Mouse (Mus musculus): ENCODE measurements around the gene Bcat2. TPM values are rescaled to one million over a fixed set of nuclear protein-coding genes. Genes with fewer than 3 reads are reported as not detected.

Gene Bcat2
- polyA plus RNA-seq, 2 experiments = 35.9 to 40.6 TPM

DNA sequence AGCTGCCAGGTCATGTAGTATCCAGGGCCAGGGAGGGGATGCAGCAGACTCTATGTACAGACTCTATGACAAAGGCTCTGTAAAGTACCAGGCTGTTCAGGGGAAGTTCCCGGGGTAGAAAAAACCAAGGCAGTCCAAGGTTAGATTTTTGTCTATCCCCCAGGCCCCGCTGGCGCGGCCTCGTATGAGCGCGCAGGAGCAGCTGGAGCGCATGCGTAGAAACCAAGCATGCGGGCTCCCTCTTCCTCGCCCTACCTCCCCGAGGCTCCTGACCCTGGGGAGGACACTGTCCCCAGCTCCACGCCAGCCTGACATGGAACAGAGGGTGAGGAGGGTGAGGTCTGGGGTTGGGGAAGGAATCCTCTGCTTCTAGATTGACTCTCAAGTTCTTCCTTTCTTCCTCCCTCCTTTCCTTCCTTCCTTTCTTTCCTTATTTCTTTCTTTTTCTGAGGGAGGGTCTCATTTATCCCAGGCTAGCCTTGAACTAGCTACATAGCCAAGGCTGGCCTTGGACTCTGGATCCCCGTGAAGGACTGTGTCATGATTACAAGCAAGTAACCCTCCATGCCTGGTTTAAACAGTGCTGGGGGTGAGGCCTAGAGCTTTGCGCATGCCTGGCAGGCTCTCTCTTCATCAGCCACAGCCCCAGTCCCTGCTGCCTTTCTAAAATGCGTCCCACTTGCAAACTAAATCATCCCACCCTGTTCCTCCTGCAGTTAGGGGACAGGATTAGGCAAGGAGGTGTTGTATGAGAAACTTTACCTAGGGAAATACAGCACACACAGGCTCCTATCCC, 20.1 kb upstream of the Bcat2 start:
- DNase-seq (ENCODE audit: low read depth in 3 of 3, low spot score in 3 of 3) (no peak), ATAC-seq (ENCODE audit: insufficient read depth) (no peak)
- H3K36me3 ChIP-seq (replicated peaks; ENCODE audit: control insufficient read depth, insufficient read depth, low read depth) = no peaks in the 10 kb centered on the region
- H3K27me3 ChIP-seq (ENCODE audit: control insufficient read depth, insufficient read depth, low read length) = no peaks in the 10 kb centered on the region
- H3K4me1 ChIP-seq (replicated peaks; ENCODE audit: control insufficient read depth in 2 of 2, insufficient read depth in 2 of 2, low read length in 1 of 2) = no peaks in the 10 kb centered on the region
- TF ChIP-seq CTCF (IDR thresholded peaks at IDR 0.05; ENCODE audit: low read depth) (no peak), EP300 (IDR thresholded peaks at IDR 0.05; ENCODE audit: low read depth) (no peak)
- no peak overlapping the region for H3K4me3 ChIP-seq (ENCODE audit: insufficient read depth in 1 of 2, low read depth in 2 of 2, low read length in 2 of 2)
- no peak overlapping the region for H3K9ac ChIP-seq (replicated peaks)
- 77% methylated on average over 16 of the region's 16 CpGs for WGBS (ENCODE audit: insufficient replicate concordance)
- H3K9me3 ChIP-seq (ENCODE audit: control insufficient read depth, low read length) = no peaks in the 10 kb centered on the region
- H3K27ac ChIP-seq = no peak overlapping the region
- no peak overlapping the region for H3K4me2 ChIP-seq (ENCODE audit: low read depth)

DNA sequence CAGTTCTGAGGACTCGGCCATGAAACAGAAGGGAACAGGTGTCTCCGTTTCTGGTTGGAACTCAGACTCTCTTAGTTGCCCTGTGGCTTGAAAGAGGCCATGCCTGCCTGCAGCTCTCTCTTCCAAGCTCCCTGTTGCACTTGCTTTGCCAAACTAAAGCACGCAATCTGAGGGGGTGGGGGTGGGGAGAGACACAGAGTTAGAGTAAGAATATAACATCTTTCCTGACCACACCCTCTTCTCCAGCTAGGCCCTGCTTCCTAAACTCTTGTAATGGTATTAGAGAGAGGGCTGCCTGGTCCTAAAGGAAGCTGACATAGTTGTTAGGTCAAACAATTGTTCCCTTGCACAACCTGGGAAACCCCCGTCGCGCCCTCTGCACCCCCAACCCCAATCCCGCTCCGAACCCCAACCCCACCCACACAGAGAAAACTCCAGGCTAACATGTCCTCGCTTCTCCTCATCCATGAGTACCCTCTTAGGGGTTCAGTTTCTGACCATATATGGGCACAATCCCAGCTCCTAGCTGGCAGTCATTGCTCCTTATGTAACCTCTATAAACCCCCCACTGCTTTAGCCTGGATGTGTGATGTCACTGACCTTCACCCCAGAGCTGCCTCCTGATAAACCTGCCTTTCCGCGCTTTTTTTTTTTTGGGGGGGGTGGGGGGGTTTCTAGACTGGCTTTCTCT, 19.0 kb upstream of the Bcat2 start:
- Histone ChIP-seq H3K4me1 (replicated peaks; ENCODE audit: control insufficient read depth in 2 of 2, insufficient read depth in 2 of 2, low read length in 1 of 2) (no peaks in the 10 kb centered on the region), H3K9me3 (ENCODE audit: control insufficient read depth, low read length) (no peaks in the 10 kb centered on the region), H3K4me2 (ENCODE audit: low read depth) (no peak overlapping the region), H3K27me3 (ENCODE audit: control insufficient read depth, insufficient read depth, low read length) (no peaks in the 10 kb centered on the region), H3K27ac (no peak overlapping the region), H3K4me3 (ENCODE audit: insufficient read depth in 1 of 2, low read depth in 2 of 2, low read length in 2 of 2) (no peak overlapping the region), H3K9ac (replicated peaks) (no peak overlapping the region), H3K36me3 (replicated peaks; ENCODE audit: control insufficient read depth, insufficient read depth, low read depth) (no peaks in the 10 kb centered on the region)
- 67% methylated on average over 11 of the region's 11 CpGs for WGBS (ENCODE audit: insufficient replicate concordance)
- ATAC-seq (ENCODE audit: insufficient read depth) = no peak
- no peak for DNase-seq (ENCODE audit: low read depth in 3 of 3, low spot score in 3 of 3)
- TF ChIP-seq EP300 (IDR thresholded peaks at IDR 0.05; ENCODE audit: low read depth) (no peak), CTCF (IDR thresholded peaks at IDR 0.05; ENCODE audit: low read depth) (no peak)

DNA sequence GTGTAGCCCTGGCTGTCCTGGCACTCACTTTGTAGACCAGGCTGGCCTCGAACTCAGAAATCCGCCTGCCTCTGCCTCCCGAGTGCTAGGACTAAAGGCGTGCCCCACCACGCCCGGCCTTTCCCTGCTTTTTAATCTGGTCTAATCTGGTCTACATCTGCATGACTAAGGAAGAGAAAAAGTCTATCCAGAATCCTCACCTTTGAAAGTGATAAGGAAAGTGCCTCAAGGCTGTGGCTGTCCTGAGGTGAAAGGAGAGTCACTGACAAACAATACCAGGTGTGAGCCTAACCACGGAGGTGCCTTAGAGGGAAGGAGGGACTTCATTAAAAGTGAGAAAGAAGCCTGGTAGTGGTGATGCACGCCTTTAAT, 18.5 kb upstream of the Bcat2 start:
- DNase-seq (ENCODE audit: low read depth in 3 of 3, low spot score in 3 of 3) = no peak
- Histone ChIP-seq H3K27ac (no peak overlapping the region), H3K9me3 (ENCODE audit: control insufficient read depth, low read length) (no peaks in the 10 kb centered on the region), H3K4me1 (replicated peaks; ENCODE audit: control insufficient read depth in 2 of 2, insufficient read depth in 2 of 2, low read length in 1 of 2) (no peaks in the 10 kb centered on the region), H3K36me3 (replicated peaks; ENCODE audit: control insufficient read depth, insufficient read depth, low read depth) (no peaks in the 10 kb centered on the region), H3K9ac (replicated peaks) (no peak overlapping the region), H3K27me3 (ENCODE audit: control insufficient read depth, insufficient read depth, low read length) (no peaks in the 10 kb centered on the region), H3K4me3 (ENCODE audit: insufficient read depth in 1 of 2, low read depth in 2 of 2, low read length in 2 of 2) (no peak overlapping the region), H3K4me2 (ENCODE audit: low read depth) (no peak overlapping the region)
- ATAC-seq (ENCODE audit: insufficient read depth) = no peak
- TF ChIP-seq CTCF (IDR thresholded peaks at IDR 0.05; ENCODE audit: low read depth) (no peak), EP300 (IDR thresholded peaks at IDR 0.05; ENCODE audit: low read depth) (no peak)
- 54% methylated on average over 8 of the region's 8 CpGs for WGBS (ENCODE audit: insufficient replicate concordance)

DNA sequence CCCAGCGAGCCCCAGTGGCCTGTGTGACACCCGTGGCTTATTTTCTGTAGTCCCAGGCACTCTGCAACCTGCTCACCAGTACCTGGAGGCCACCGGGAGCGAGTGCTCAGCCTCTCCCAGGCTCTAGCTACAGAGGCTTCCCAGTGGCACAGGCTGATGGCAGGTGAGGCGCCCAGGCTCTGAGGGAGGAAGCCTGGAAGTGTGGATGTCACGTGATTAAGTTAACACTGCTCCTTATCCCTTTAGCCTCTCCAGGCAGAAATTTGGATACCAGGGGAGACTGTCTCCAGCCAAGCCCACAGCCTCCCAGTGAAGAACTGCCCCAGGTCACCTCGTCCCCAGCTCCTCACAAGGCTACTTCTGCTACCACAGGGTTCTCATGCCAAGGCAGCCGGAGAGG, 16.4 kb upstream of the Bcat2 start:
- TF ChIP-seq CTCF (IDR thresholded peaks at IDR 0.05; ENCODE audit: low read depth) (no peak), EP300 (IDR thresholded peaks at IDR 0.05; ENCODE audit: low read depth) (no peak)
- no peak overlapping the region for H3K4me3 ChIP-seq (ENCODE audit: insufficient read depth in 1 of 2, low read depth in 2 of 2, low read length in 2 of 2)
- H3K9me3 ChIP-seq (ENCODE audit: control insufficient read depth, low read length) = no peaks in the 10 kb centered on the region
- H3K27ac ChIP-seq = no peak overlapping the region
- no peaks in the 10 kb centered on the region for H3K27me3 ChIP-seq (ENCODE audit: control insufficient read depth, insufficient read depth, low read length)
- H3K9ac ChIP-seq (replicated peaks) = no peak overlapping the region
- no peaks in the 10 kb centered on the region for H3K4me1 ChIP-seq (replicated peaks; ENCODE audit: control insufficient read depth in 2 of 2, insufficient read depth in 2 of 2, low read length in 1 of 2)
- no peak overlapping the region for H3K4me2 ChIP-seq (ENCODE audit: low read depth)
- DNase-seq (ENCODE audit: low read depth in 3 of 3, low spot score in 3 of 3) (no peak), ATAC-seq (ENCODE audit: insufficient read depth) (no peak)
- H3K36me3 ChIP-seq (replicated peaks; ENCODE audit: control insufficient read depth, insufficient read depth, low read depth) = no peaks in the 10 kb centered on the region
- 57% methylated on average over 8 of the region's 8 CpGs for WGBS (ENCODE audit: insufficient replicate concordance)

DNA sequence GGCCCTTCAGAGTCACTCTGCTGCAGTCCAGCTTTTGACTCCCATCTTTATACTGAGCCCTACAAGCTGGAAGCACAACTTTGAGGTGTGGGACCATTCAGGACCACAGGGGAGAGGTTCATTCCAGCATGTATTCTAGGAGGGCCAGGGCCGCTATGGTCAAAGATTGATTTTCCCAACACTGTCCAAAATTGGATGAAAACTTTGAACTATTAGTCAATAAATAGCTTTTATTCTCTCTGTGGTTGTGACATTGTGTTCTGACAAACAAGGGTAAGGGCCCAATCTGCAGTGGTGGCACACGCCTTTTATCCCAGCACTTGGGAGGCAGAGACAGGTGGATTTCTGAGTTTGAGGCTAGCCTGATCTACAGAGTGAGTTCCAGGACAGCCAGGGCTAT, 16.0 kb upstream of the Bcat2 start:
- no peak overlapping the region for H3K27ac ChIP-seq
- no peaks in the 10 kb centered on the region for H3K9me3 ChIP-seq (ENCODE audit: control insufficient read depth, low read length)
- H3K36me3 ChIP-seq (replicated peaks; ENCODE audit: control insufficient read depth, insufficient read depth, low read depth) = no peaks in the 10 kb centered on the region
- ATAC-seq (ENCODE audit: insufficient read depth) (no peak), DNase-seq (ENCODE audit: low read depth in 3 of 3, low spot score in 3 of 3) (no peak)
- WGBS (ENCODE audit: insufficient replicate concordance) = 68% methylated on average over 2 of the region's 2 CpGs
- H3K9ac ChIP-seq (replicated peaks) = no peak overlapping the region
- H3K4me3 ChIP-seq (ENCODE audit: insufficient read depth in 1 of 2, low read depth in 2 of 2, low read length in 2 of 2) = no peak overlapping the region
- H3K4me2 ChIP-seq (ENCODE audit: low read depth) = no peak overlapping the region
- no peak for TF ChIP-seq EP300 (IDR thresholded peaks at IDR 0.05; ENCODE audit: low read depth)
- no peak for TF ChIP-seq CTCF (IDR thresholded peaks at IDR 0.05; ENCODE audit: low read depth)
- H3K27me3 ChIP-seq (ENCODE audit: control insufficient read depth, insufficient read depth, low read length) = no peaks in the 10 kb centered on the region
- H3K4me1 ChIP-seq (replicated peaks; ENCODE audit: control insufficient read depth in 2 of 2, insufficient read depth in 2 of 2, low read length in 1 of 2) = no peaks in the 10 kb centered on the region
